Mouse (Mus musculus) ES-E14 (cell line): ENCODE results near the gene Ccdc12.

Source experiments
- CHD2 ChIP-seq: IDR thresholded peaks from 2 replicates; pipeline ENCODE4 v1.6.1; 2014; ENCODE audit warnings: mild to moderate bottlenecking, low read depth, low read length, inconsistent platforms
- MAFK ChIP-seq: IDR thresholded peaks from 2 replicates; pipeline ENCODE4 v1.6.1; 2014; ENCODE audit warnings: mild to moderate bottlenecking, low read depth, low read length, inconsistent platforms; ENCODE audit not compliant: insufficient read depth
- ZC3H11A ChIP-seq: IDR thresholded peaks from 2 replicates; pipeline ENCODE4 v1.6.1; 2012; ENCODE audit warnings: low read depth, mild to moderate bottlenecking, inconsistent platforms, low read length, borderline replicate concordance
- ZNF384 ChIP-seq: IDR thresholded peaks from 2 replicates; pipeline ENCODE4 v1.6.1; 2012; ENCODE audit warnings: low read depth, low read length, inconsistent platforms

GRCm38 (mm10) chr9:110718810-110719209 is 62.5 kb downstream of the Ccdc12 start:
- no peak for TF ChIP-seq MAFK
- no peak for TF ChIP-seq ZNF384
- no peak for TF ChIP-seq ZC3H11A
- no peak for TF ChIP-seq CHD2
